In genomic region chr1:127484826-127485225, GRCm38 (mm10) we compare ENCODE assay signal across 8 mouse cellular contexts.
DNase-seq lines count a peak whose midpoint lies in the region; ATAC-seq lines count a peak whose summit lies in the region.

No protein-coding gene starts in this region.

- ATAC-seq in forebrain, embryonic 11.5 days (replicated peaks; ENCODE audit: low FRiP score): no peak
- ATAC-seq in forebrain, embryonic 16.5 days: no peak
- peak; percentile 8; the same call in 1 of the 2 replicates for ATAC-seq in lung, embryonic 15.5 days (ENCODE audit: borderline replicate concordance, extremely low read depth, low FRiP score, low TSS enrichment)

- H3K27me3 ChIP-seq in forebrain, embryonic 11.5 days (ENCODE audit: control insufficient read depth, insufficient read depth, low read length): no peaks in the 10 kb centered on the region
- no peaks in the 10 kb centered on the region for H3K27me3 ChIP-seq in forebrain, embryonic 16.5 days (replicated peaks; ENCODE audit: control insufficient read depth, insufficient read depth, low read length)
- no peaks in the 10 kb centered on the region for H3K27me3 ChIP-seq in lung, embryonic 15.5 days

- no peaks in the 10 kb centered on the region for H3K9me3 ChIP-seq in forebrain, embryonic 11.5 days (ENCODE audit: control insufficient read depth, low read length)
- no peaks in the 10 kb centered on the region for H3K9me3 ChIP-seq in forebrain, embryonic 16.5 days (ENCODE audit: control insufficient read depth, low read length)
- H3K9me3 ChIP-seq in lung, embryonic 15.5 days: no peaks in the 10 kb centered on the region

- WGBS in forebrain, embryonic 11.5 days: 57% methylated on average over 7 of the region's 7 CpGs
- 51% methylated on average over 7 of the region's 7 CpGs for WGBS in forebrain, embryonic 16.5 days
- 35% methylated on average over 7 of the region's 7 CpGs for WGBS in lung, embryonic 15.5 days

- intact Hi-C loops in heart, postnatal 36 days (cut with DNase I): loop anchor here (5.0 kb wide), 1 partner anchor 468 kb away; no protein-coding TSS in a partner anchor

- no peak overlapping the region for H3K27ac ChIP-seq in forebrain, embryonic 11.5 days (ENCODE audit: low read depth, low read length)
- H3K27ac ChIP-seq in forebrain, embryonic 16.5 days (ENCODE audit: low read length): no peak overlapping the region
- H3K27ac ChIP-seq in lung, embryonic 15.5 days: no peak overlapping the region

- no peak overlapping the region for H3K9ac ChIP-seq in forebrain, embryonic 11.5 days (ENCODE audit: low read length)
- H3K9ac ChIP-seq in forebrain, embryonic 16.5 days (replicated peaks; ENCODE audit: low read depth, low read length): no peak overlapping the region
- no peak overlapping the region for H3K9ac ChIP-seq in lung, embryonic 15.5 days

- H3K4me3 ChIP-seq in forebrain, embryonic 11.5 days (ENCODE audit: low read depth, low read length): no peak overlapping the region
- no peak overlapping the region for H3K4me3 ChIP-seq in forebrain, embryonic 16.5 days (replicated peaks; ENCODE audit: low read length)
- no peak overlapping the region for H3K4me3 ChIP-seq in lung, embryonic 15.5 days

- DNase-seq in forebrain, embryonic 11.5 days (ENCODE audit: low spot score): peak; percentile 83
- peak; percentile 35 for DNase-seq in right cerebral cortex, adult 18-20 months
- no peak for DNase-seq in right cerebral cortex, postnatal 36 days (ENCODE audit: low spot score in 2 of 2)
- peak; percentile 66 for DNase-seq in cerebellum, adult 9-11 months
- DNase-seq in heart, postnatal 36 days: peak; percentile 27 to 62
- DNase-seq in spleen, postnatal 36 days (ENCODE audit: low spot score in 2 of 2): peak; percentile 38 to 52

- H3K4me2 ChIP-seq in forebrain, embryonic 11.5 days (ENCODE audit: low read depth, low read length, severe bottlenecking): no peak overlapping the region
- no peak overlapping the region for H3K4me2 ChIP-seq in forebrain, embryonic 16.5 days (ENCODE audit: low read length)
- H3K4me2 ChIP-seq in lung, embryonic 15.5 days: no peak overlapping the region

- no peaks in the 10 kb centered on the region for H3K4me1 ChIP-seq in forebrain, embryonic 11.5 days (replicated peaks; ENCODE audit: control insufficient read depth, insufficient read depth, low read length)
- H3K4me1 ChIP-seq in forebrain, embryonic 16.5 days (replicated peaks; ENCODE audit: control insufficient read depth, insufficient read depth, low read length): no peaks in the 10 kb centered on the region; the same call in none of the 2 replicates
- no peaks in the 10 kb centered on the region for H3K4me1 ChIP-seq in lung, embryonic 15.5 days

- no peaks in the 10 kb centered on the region for H3K36me3 ChIP-seq in forebrain, embryonic 11.5 days (ENCODE audit: control insufficient read depth, insufficient read depth, low read length)
- no peaks in the 10 kb centered on the region for H3K36me3 ChIP-seq in forebrain, embryonic 16.5 days (ENCODE audit: control insufficient read depth, insufficient read depth)
- H3K36me3 ChIP-seq in lung, embryonic 15.5 days: no peaks in the 10 kb centered on the region

Comparison
In these comparisons a context has a peak if more than half of its experiments do, and no peak if none do; other contexts are left out.
1. DNase-seq: peak in forebrain, embryonic 11.5 days (single experiment), right cerebral cortex, adult 18-20 months (single experiment), cerebellum, adult 9-11 months (single experiment), heart, postnatal 36 days (2 of 2) and spleen, postnatal 36 days (2 of 2); none in right cerebral cortex, postnatal 36 days (0 of 2).